Mouse (Mus musculus) CH12.LX (cell line): ENCODE measurements around the gene Tbx6. TPM values are rescaled to one million over a fixed set of nuclear protein-coding genes. Genes with fewer than 3 reads are reported as not detected.

ENCODE experiments used
- DNase-seq: peaks from one replicate; pipeline ENCODE4 v3.0.0-alpha.2; 2013; ENCODE audit errors: extremely low read depth
- H3K27ac ChIP-seq: 2 replicates; pipeline ENCODE4 v1.5.1; 2012; ENCODE audit warnings: low read depth, mild to moderate bottlenecking, control low read depth, moderate library complexity; ENCODE audit not compliant: insufficient read depth
- H3K27me3 ChIP-seq: replicated peaks from 2 replicates; pipeline ENCODE3; 2012; ENCODE audit warnings: inconsistent platforms
- H3K36me3 ChIP-seq, 2 experiments: replicated peaks in 1 of 2; 2 replicates each; pipeline versions ENCODE3 to v1.6.1; 2012; ENCODE audit warnings: inconsistent platforms in 1 of 2, low read length in 1 of 2, mild to moderate bottlenecking in 1 of 2, mixed read lengths in 1 of 2, moderate library complexity in 1 of 2; ENCODE audit not compliant: control insufficient read depth in 1 of 2, insufficient read depth in 1 of 2
- H3K4me1 ChIP-seq, 2 experiments: 2 replicates each; pipeline ENCODE4 v1.6.1; 2012; ENCODE audit warnings: inconsistent platforms in 1 of 2, moderate library complexity in 1 of 2; ENCODE audit not compliant: insufficient read depth in 2 of 2, control insufficient read depth in 1 of 2
- H3K4me2 ChIP-seq: 2 replicates; pipeline ENCODE4 v1.6.1; 2012; ENCODE audit warnings: low read depth, mild to moderate bottlenecking, control low read depth; ENCODE audit not compliant: poor library complexity, insufficient read depth, severe bottlenecking
- H3K4me3 ChIP-seq, 3 experiments: fragments of 150-350 bp in 1 of 3; sonication (generic) in 1 of 3; replicated peaks in 1 of 3; 2 replicates each; pipeline versions ENCODE3 to v1.5.1; 2011 to 2012; ENCODE audit warnings: low read depth in 2 of 3, low read length in 2 of 3, mild to moderate bottlenecking in 2 of 3, moderate library complexity in 2 of 3, control low read depth in 1 of 3, improper control_type of control experiment in 1 of 3, inconsistent platforms in 1 of 3, mixed read lengths in 1 of 3; ENCODE audit not compliant: poor library complexity in 1 of 3
- H3K79me2 ChIP-seq: replicated peaks from 2 replicates; pipeline ENCODE4 v1.6.1; 2012; ENCODE audit warnings: mild to moderate bottlenecking, moderate library complexity; ENCODE audit not compliant: control insufficient read depth, poor library complexity, insufficient read depth, severe bottlenecking; ENCODE audit errors: extremely low read depth
- H3K9ac ChIP-seq: 2 replicates; pipeline ENCODE4 v1.6.1; 2012; ENCODE audit warnings: low read depth, mild to moderate bottlenecking, control low read depth, moderate library complexity; ENCODE audit not compliant: insufficient read depth
- H3K9me3 ChIP-seq: replicated peaks from 2 replicates; pipeline ENCODE3; 2012; ENCODE audit warnings: low read length, inconsistent platforms, mixed read lengths
- BHLHE40 ChIP-seq: IDR thresholded peaks from 2 replicates; pipeline ENCODE4 v1.6.1; 2011; ENCODE audit warnings: mild to moderate bottlenecking, low read depth, low read length, improper control_type of control experiment
- CHD1 ChIP-seq: IDR thresholded peaks from 2 replicates; pipeline ENCODE4 v1.6.1; 2012; ENCODE audit warnings: low read depth, low read length, improper control_type of control experiment, inconsistent platforms
- CTCF ChIP-seq, 2 experiments: IDR thresholded peaks in 1 of 2; conservative IDR thresholded peaks in 1 of 2; 2 replicates each; pipeline ENCODE4 v1.5.1; 2011 to 2012; ENCODE audit warnings: low read depth in 2 of 2, low read length in 2 of 2, improper control_type of control experiment in 1 of 2, inconsistent platforms in 1 of 2, mild to moderate bottlenecking in 1 of 2, moderate library complexity in 1 of 2
- E2F4 ChIP-seq: IDR thresholded peaks from 2 replicates; pipeline ENCODE4 v1.6.1; 2011; ENCODE audit warnings: low read depth, low read length, improper control_type of control experiment; ENCODE audit not compliant: insufficient replicate concordance
- ELF1 ChIP-seq: IDR thresholded peaks from 2 replicates; pipeline ENCODE4 v1.6.1; 2014; ENCODE audit warnings: low read depth, mild to moderate bottlenecking, inconsistent platforms, low read length, improper control_type of control experiment
- GABPA ChIP-seq: IDR thresholded peaks from 2 replicates; pipeline ENCODE4 v1.6.1; 2012; ENCODE audit warnings: low read depth, low read length, improper control_type of control experiment, inconsistent platforms; ENCODE audit not compliant: insufficient replicate concordance
- HCFC1 ChIP-seq: IDR thresholded peaks from 2 replicates; pipeline ENCODE4 v1.6.1; 2012; ENCODE audit warnings: low read depth, mild to moderate bottlenecking, inconsistent platforms, low read length, improper control_type of control experiment
- IRF4 ChIP-seq: IDR thresholded peaks from 2 replicates; pipeline ENCODE4 v1.6.1; 2014; ENCODE audit warnings: low read depth, mild to moderate bottlenecking, inconsistent platforms, low read length, improper control_type of control experiment
- JUND ChIP-seq: conservative IDR thresholded peaks from 2 replicates; pipeline ENCODE4 v1.6.1; 2011; ENCODE audit warnings: low read depth, low read length, improper control_type of control experiment
- MAFK ChIP-seq: IDR thresholded peaks from 2 replicates; pipeline ENCODE4 v1.6.1; 2011; ENCODE audit warnings: low read length, improper control_type of control experiment; ENCODE audit not compliant: insufficient replicate concordance
- MAX ChIP-seq: IDR thresholded peaks from 2 replicates; pipeline ENCODE4 v1.6.1; 2011; ENCODE audit warnings: low read length, improper control_type of control experiment
- MEF2A ChIP-seq: IDR thresholded peaks from 2 replicates; pipeline ENCODE4 v1.6.1; 2014; ENCODE audit warnings: low read depth, mild to moderate bottlenecking, inconsistent platforms, low read length, improper control_type of control experiment, borderline replicate concordance
- MXI1 ChIP-seq: IDR thresholded peaks from 2 replicates; pipeline ENCODE4 v1.6.1; 2011; ENCODE audit warnings: mild to moderate bottlenecking, low read depth, low read length, improper control_type of control experiment
- MYC ChIP-seq: IDR thresholded peaks from 2 replicates; pipeline ENCODE4 v1.6.1; 2011; ENCODE audit warnings: low read depth, mild to moderate bottlenecking, improper control_type of control experiment, low read length
- NRF1 ChIP-seq: IDR thresholded peaks from 2 replicates; pipeline ENCODE4 v1.6.1; 2014; ENCODE audit warnings: low read depth, mild to moderate bottlenecking, inconsistent platforms, low read length, improper control_type of control experiment, moderate library complexity
- POLR2A ChIP-seq: IDR thresholded peaks from 2 replicates; pipeline ENCODE4 v1.6.1; 2011; ENCODE audit warnings: low read depth, mild to moderate bottlenecking, improper control_type of control experiment, low read length
- POLR2AphosphoS2 ChIP-seq: IDR thresholded peaks from 2 replicates; pipeline ENCODE4 v1.6.1; 2011; ENCODE audit warnings: low read depth, low read length, improper control_type of control experiment
- TCF12 ChIP-seq: IDR thresholded peaks from 2 replicates; pipeline ENCODE4 v1.6.1; 2014; ENCODE audit warnings: low read depth, mild to moderate bottlenecking, inconsistent platforms, low read length, improper control_type of control experiment
- UBTF ChIP-seq: IDR thresholded peaks from 2 replicates; pipeline ENCODE4 v1.6.1; 2012; ENCODE audit warnings: low read depth, mild to moderate bottlenecking, inconsistent platforms, low read length, improper control_type of control experiment, moderate library complexity
- USF1 ChIP-seq: IDR thresholded peaks from 2 replicates; pipeline ENCODE4 v1.6.1; 2014; ENCODE audit warnings: low read depth, mild to moderate bottlenecking, inconsistent platforms, low read length, improper control_type of control experiment
- USF2 ChIP-seq: conservative IDR thresholded peaks from 2 replicates; pipeline ENCODE4 v1.6.1; 2011; ENCODE audit warnings: low read depth, low read length, improper control_type of control experiment
- ZC3H11A ChIP-seq: IDR thresholded peaks from 2 replicates; pipeline ENCODE4 v1.6.1; 2012; ENCODE audit warnings: low read depth, mild to moderate bottlenecking, inconsistent platforms, low read length, improper control_type of control experiment
- ZKSCAN1 ChIP-seq: IDR thresholded peaks from 2 replicates; pipeline ENCODE4 v1.6.1; 2012; ENCODE audit warnings: low read depth, inconsistent platforms, low read length, improper control_type of control experiment, borderline replicate concordance
- dilution Hi-C: fragments of 300-500 bp; cut with MboI; formaldehyde crosslinking; loops from 2 replicates; pipeline ENCODE4 v1.14.3; 2020; ENCODE audit warnings: low sequenced_read_pairs; ENCODE audit not compliant: extremely low pct_unique_long_range_greater_than_20kb, extremely low pct_ligation_motif_present
- in situ Hi-C: fragments of 300-500 bp; cut with MboI; formaldehyde crosslinking; loops from 3 replicates; pipeline ENCODE4 v1.14.3; 2019; ENCODE audit warnings: low sequenced_read_pairs, low pct_ligation_motif_present, low pct_unique_long_range_greater_than_20kb, mixed read lengths
- polyA plus RNA-seq: library from polyadenylated mRNA; unstranded; fragments of >175 nt; gene quantifications from 2 replicates; pipeline ENCODE4 v1.2.1, GENCODE M21; 2012; ENCODE audit warnings: low read depth; ENCODE audit not compliant: insufficient read length
- total RNA-seq, 2 experiments: library from RNA; depleted of rRNA; stranded (reverse); fragments of 300-350 nt in 1 of 2; fragments of >200 nt in 1 of 2; gene quantifications; 2 replicates each; pipeline ENCODE4 v1.2.3; 2012 to 2014

Tbx6 gene
- total and polyA plus RNA-seq, 3 experiments = 12.8 to 31.5 (median 15.8) TPM

GRCm38 (mm10) chr7:126741964-126742482, 39.3 kb upstream of the Tbx6 start:
- H3K27ac ChIP-seq = no peak overlapping the region
- no peak overlapping the region for H3K4me3 ChIP-seq
- no peaks in the 10 kb centered on the region for H3K79me2 ChIP-seq
- H3K4me2 ChIP-seq = no peak overlapping the region
- DNase-seq = no peak
- peaks cover 13 to 19% of the 10 kb centered on the region in 2 experiments for H3K4me1 ChIP-seq
- H3K27me3 ChIP-seq = no peaks in the 10 kb centered on the region
- dilution Hi-C loops = no loop called here
- TF ChIP-seq GABPA (no peak), USF1 (no peak), IRF4 (no peak), HCFC1 (no peak), CHD1 (no peak), POLR2A (no peak), BHLHE40 (no peak), TCF12 (no peak), ZKSCAN1 (no peak), E2F4 (no peak), MAFK (no peak), USF2 (no peak), ZC3H11A (no peak), CTCF (conservative IDR thresholded peaks at IDR 0.05 in 1 of 2, IDR thresholded peaks at IDR 0.05 in 1 of 2; ENCODE audit: low read depth in 2 of 2, low read length in 2 of 2) (no peak), MXI1 (no peak), UBTF (no peak), JUND (no peak)
- TF ChIP-seq, all 38 proteins: peak for 0
- in situ Hi-C loops = no loop called here
- Histone ChIP-seq H3K9ac (no peak overlapping the region), H3K9me3 (no peaks in the 10 kb centered on the region), H3K36me3 (no peaks in the 10 kb centered on the region)

GRCm38 (mm10) chr7:126746066-126746465, 35.2 kb upstream of the Tbx6 start:
- in situ Hi-C loops (no loop called here), dilution Hi-C loops (no loop called here)
- H3K4me1 ChIP-seq = peaks cover 14 to 36% of the 10 kb centered on the region in 2 experiments
- peak; percentile 38 for DNase-seq
- H3K4me3 ChIP-seq = peak overlapping the region in 2 of 3 experiments; percentile 26 to 39
- peak overlapping the region; percentile 48 for H3K27ac ChIP-seq
- H3K4me2 ChIP-seq = peak overlapping the region; percentile 59
- H3K79me2 ChIP-seq = no peaks in the 10 kb centered on the region
- H3K27me3 ChIP-seq = no peaks in the 10 kb centered on the region
- TF ChIP-seq POLR2AphosphoS2 (no peak), MEF2A (peak; percentile 79), CHD1 (no peak), ZC3H11A (no peak), MAX (no peak), ELF1 (0 out of 2 replicates have a peak, but pooled peaks have one; percentile 37), MYC (0 out of 2 replicates have a peak, but pooled peaks have one; percentile 27), MXI1 (0 out of 2 replicates have a peak, but pooled peaks have one; percentile 26), NRF1 (peak; percentile 46), BHLHE40 (peak; percentile 83)
- H3K9ac ChIP-seq = peak overlapping the region; percentile 36
- H3K36me3 ChIP-seq = no peaks in the 10 kb centered on the region
- no peaks in the 10 kb centered on the region for H3K9me3 ChIP-seq
